Mouse (Mus musculus): Measurements from ENCODE around the gene Map3k13.
"Not testable (repeated sequence)": the region's sequence is repeated elsewhere in the genome, so short reads cannot be mapped to it uniquely, and the experiment has no call there.

Map3k13 gene

DNA sequence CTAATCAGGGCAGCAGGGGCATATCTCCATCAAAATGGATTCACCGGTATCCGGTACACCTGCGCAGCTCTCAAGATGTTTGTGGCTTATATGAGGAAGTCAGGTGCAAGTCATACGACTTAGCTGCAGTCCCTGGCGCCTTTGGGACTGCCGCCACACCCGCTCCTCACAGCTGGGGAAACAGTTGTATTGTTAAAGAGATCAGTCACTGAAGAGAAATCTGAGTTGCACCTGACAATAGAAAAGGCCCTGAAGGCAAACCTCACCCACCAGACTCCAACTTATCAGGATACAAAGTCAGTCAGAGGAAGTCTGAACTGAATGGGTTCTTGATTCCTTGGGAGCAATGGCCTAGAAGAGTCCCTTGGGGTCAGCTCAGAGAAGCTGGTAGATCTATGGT lies 13.6 kb downstream of the Map3k13 start:
- DNase-seq (ENCODE audit: low read depth), result not testable (repeated sequence)

DNA sequence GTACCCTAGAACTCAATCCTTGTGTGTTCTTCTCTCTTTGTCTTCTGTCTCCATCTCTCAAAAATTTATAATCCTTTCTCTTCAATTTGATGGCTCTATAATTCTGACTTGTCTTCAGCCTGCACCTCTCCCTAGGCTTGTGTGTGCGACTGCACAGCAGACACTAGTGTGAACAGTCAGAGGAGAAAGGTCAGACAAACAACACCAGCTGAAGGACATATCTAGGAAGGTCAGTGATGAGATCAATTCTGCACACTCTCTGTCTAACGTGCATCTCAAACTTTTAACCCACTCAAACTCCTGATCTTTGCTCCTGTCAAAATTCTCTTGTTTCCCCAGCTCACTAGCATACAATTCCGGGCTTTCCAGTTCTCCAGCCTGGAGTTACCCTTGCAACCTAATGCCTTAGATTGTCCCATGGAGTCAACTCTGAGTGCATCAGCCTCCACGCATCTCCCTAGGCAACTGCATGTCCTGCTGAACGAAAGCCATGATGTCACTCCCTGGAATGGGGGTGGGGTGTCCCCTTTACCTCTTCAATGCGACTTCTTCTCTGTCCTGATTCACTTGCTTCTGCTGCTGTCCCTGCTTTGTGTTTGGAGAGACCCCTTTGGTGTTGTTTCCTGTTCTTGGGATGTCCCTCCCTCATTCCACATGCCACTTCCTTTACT lies 19.2 kb downstream of the Map3k13 start:
- DNase-seq (ENCODE audit: low read depth), result no peak

DNA sequence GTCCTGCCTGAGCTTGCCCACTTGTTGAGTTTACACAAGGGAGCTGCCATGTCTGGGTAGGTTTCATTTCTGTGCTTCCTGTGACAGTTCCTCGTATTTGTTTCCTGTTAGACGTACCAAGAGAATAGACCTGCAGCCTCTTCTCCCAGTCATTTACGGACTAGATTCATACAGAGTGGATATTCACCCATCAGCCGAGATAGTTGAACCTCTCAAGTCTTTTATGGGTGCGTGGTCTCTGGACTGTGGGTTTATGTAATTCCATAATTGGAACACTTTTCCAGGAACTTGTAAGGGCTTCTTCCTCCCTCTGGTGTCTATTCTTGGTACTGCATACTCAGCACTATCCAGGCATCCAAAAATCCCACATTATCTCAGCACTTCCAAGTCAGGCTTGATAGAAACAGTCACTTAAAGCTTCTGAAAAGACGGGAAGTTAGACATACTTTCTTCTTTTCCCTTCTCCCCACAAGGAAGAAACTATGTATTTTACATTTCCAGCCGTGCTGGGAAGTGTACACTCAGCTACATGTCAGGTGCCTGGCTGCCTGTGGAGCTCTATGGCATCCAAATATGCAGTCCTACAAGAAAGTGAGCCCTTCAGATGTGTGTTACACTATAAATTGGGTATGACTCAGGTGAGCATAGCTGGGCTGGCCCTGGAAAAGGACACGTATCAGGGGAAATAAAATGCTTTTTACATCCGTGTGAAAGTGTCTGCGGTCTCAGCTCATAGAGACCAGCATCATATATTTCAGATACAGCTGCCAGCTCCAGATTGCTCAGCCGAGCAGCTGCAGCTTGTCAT lies 20.9 kb downstream of the Map3k13 start:
- DNase-seq (ENCODE audit: low read depth), result peak; percentile 67

DNA sequence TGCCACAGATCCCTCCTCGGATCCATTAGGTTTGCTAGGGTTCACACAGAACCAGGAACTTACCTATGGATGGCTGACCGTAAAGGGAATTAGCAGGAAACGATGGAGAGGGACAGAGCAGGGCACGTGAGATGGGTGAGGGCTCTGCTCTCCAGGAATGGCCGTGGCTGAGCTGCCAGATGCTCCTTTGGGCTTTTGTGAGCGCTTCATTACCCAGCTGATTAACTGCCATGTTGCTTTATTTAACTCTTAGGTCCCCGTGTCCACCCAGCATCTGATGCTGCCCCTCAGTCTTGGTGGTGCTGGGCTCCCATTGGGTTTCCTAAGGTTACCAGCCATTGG lies 21.5 kb downstream of the Map3k13 start:
- DNase-seq (ENCODE audit: low read depth), result no peak

DNA sequence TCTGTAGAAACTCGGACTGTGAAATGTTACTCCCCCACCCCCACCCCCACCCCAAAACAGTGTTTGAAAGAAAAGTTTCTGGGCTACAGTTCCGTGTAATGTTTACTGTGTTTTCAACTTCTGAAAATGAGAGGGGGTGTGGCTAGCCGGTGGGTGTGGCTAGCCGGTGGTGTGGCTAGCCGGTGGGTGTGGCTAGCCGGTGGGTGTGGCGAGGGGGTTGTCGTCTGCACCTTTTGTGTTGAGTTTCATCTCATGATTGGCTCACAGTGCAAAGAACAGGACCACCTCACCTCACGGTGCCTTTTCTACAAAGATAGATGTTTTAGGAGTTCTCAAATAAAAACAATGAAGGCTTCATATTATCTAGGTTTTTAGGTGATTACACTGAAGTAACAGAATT lies 24.0 kb downstream of the Map3k13 start:
- DNase-seq (ENCODE audit: low read depth), result peak; percentile 58

DNA sequence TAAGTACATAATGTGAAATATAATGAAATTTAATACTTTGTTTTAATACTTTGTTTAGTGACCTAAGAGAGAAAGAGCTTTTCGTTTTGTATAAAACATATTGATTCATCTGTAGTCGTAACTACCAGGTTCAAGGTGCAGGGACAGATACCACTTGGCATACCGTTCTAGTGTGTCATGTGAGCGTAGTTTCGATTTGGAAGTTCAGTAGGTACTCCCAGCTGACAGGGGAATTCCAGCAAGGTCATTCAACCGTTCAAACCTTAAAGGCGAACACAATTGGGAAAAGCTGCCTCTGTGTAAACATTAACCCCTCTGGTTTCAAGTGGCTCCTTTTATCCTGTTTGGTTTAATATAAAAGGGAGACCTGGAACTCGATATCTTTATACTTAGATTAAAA lies 24.5 kb downstream of the Map3k13 start:
- no peak for DNase-seq (ENCODE audit: low read depth)

DNA sequence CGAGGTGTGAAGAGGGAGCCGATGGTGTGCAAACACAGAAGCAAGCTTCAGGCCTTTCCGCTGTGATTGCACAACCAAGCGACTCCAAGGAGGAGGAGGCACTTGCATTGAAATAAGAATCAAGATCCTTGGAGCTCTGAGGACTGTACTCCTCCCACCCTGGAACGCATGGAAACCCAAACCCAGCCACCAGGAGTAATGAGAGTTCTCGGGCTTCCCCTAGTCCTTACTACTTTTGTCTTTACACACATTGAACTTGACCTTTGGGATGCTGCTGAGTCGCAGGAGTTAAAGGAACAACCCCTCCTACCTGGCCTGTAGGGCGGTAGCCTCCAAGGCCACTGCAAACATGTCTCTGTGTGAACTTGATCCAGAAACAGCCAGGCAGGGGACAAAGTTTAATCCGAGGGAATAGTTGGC lies 31.5 kb downstream of the Map3k13 start:
- DNase-seq (ENCODE audit: low read depth), result no peak

DNA sequence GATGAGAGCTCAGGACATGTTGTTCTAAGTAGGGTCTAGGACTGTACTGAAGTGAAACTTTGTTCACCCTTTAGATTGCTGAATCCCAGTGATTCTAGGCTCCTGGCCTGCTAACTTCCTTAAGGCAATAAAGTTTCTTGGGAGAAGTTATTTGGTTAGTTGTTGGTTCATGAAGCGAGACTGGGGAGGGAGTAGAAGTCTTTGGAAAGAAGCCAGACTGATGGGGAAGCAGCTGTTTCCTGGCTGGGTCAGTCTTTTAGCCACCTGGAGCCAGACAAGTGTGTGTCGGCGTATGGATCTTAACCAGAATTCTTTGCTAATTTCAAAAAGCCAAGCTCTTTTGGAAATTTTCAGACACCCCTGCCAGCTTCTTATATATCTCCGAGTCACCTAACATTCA lies 33.0 kb downstream of the Map3k13 start:
- peak; percentile 79 for DNase-seq (ENCODE audit: low read depth)

DNA sequence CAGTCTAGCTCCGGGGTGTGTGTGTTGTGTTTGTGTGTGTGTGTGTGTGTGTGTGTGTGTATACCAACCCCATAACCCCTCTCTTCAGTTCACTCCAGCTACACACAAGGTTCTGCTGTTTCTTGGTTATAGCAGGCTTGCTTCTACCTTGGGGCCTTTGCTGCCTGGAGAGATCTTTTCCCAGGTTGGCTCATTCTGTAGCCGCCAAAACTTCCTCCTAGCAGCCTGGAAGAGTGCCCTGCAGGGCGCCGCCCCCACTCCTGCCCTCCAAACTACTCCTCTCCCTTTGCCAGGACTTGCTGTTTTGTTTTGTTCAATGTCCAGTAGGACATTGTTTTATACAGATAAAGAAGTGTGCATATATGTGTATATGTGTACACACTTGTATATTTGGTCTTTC lies 33.4 kb downstream of the Map3k13 start:
- no peak for DNase-seq (ENCODE audit: low read depth)

DNA sequence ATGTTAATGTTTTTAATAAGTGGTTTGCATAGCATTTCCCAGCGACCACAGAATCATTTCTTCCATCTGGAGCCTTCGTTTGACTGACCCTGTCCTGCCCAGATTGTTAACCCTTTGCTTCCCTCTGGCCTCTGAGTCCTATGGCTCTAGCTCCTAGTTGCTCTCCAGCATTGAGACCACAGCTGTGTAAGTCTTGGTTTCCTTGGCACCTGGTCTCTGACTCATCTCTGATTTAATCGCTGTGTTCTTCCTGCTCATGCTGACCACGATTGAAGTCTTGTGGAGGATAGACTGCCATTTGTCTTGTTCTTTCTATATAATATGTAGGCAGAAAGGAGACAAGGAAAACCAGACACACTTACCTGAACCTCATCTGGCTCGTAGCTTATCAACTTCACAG lies 35.6 kb downstream of the Map3k13 start:
- peak; percentile 97 for DNase-seq (ENCODE audit: low read depth)

DNA sequence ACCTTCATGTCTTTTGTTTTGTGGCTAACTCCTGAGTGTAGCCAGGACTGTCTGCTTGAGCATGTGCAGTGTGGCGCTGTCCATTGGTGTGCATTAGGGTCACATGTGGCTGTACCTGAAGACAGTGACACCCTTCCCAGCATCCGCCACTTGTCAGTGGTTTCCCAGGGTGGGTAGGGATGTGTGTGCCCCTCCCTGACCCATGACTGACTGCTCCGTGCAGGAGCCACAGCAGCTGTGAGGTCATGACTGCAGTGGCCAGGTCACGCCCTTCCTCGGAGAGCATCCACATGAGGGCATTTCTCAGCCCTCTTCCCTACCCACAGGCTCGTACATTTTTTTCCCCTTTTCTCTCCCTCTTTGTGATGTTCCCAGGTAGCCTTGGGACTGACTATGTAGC lies 36.6 kb downstream of the Map3k13 start:
- no peak for DNase-seq (ENCODE audit: low read depth)

DNA sequence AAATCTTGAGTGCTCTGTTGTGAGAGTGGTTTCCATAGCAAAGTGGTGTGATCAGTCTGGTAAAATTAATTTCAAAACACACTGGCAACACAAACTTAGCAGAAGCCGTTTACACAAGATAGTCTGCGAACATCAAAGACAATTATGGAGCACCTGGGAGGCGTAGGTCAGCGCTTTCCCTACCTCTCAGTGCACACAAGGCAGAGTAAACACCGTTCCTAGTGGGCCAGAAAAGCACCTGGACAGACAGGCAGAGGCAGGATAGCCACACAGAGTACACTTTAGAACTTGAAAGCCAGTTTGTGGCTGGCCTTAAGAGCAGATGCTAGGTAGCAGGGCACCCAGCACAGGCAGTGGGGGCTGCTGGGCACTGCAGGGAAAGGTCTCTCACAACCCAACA lies 37.6 kb downstream of the Map3k13 start:
- DNase-seq (ENCODE audit: low read depth), result no peak

DNA sequence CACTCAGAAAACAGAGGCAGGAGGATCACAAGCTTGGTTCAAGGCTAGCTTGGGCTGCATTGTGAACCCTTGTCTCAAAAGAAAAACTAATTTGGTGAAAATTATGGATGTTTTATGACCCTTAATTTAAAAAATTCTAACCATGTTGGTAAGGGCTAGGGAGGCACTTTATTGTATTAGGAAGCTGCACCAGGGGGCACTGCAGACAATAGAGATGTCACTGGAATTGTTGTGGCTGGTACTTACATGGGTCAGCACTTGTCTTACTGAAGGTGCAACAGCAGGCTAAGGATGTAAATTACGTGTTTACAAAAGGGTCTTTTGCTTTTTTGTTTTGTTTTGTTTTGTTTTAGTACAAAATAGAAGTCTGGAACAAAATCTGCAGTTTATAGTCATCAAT lies 39.3 kb downstream of the Map3k13 start:
- DNase-seq (ENCODE audit: low read depth), result no peak

DNA sequence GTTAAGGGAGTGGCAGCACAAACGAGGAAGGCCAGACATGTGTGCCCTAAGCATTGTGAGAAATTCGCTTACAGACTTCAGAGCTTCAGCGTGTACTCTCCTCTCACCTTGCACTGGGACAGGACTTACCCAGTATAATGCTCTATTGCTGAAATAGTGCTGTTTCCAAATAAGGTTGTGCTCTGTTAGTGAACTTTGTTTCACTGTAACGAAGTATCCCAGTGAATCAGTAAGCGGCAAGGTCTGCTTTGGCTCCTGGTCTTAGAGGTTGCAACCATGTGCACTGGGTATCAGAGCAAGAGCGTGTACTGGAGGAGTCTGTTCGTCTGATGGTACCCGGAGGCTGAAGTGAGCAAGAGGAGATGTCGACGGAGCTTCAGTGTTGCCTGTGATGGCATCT lies 39.8 kb downstream of the Map3k13 start:
- no peak for DNase-seq (ENCODE audit: low read depth)

DNA sequence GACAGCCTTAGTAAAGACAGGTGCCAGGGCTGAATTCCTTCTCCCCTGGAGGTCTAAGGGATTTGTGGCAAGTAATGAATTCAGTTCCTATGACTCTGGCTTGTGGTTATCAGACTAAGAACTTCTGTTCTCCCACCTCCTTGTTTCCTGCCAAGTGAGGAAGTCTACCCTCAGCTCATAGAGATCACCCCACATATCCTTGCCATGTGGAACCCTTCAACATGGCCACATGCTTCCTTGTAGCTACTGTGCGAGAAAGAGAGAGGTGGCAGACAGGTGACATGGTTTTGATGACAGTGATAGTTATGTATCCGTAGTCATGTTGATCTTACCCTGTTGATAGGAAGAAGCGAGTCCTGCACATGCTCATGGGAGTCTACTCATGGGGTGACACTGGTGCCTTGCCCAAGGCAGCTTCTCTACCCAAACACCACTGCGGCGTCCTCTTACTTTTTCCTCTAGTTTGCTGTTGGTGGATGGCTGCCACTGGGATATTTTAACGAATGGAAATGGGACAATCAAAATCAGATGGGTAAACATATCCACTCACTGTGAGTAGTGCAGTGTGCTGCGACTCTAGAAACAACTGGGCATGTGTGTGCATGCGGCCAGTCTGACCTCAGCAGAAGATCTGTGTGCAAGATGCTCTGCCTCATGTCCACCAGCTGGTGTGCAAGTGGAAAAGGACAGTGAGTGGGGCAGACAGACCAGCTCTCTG lies 40.9 kb downstream of the Map3k13 start:
- peak; percentile 50 for DNase-seq (ENCODE audit: low read depth)

DNA sequence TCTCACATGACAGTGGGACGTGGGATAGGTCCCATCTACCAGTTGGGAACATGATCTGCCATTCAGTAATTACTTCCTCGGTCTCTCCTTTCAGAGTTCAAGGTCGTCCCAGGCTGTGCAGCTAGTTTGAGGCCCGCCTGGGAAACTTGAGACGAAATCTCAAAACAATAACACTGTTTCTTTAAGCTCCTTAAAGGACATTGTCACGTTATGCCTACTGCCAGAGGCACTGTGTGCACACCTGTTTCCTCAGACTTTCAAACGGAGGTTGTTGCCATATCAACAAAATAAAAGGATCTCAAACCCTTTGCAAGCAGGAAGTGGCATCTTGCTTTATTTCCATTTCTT lies 41.4 kb downstream of the Map3k13 start:
- no peak for DNase-seq (ENCODE audit: low read depth)

DNA sequence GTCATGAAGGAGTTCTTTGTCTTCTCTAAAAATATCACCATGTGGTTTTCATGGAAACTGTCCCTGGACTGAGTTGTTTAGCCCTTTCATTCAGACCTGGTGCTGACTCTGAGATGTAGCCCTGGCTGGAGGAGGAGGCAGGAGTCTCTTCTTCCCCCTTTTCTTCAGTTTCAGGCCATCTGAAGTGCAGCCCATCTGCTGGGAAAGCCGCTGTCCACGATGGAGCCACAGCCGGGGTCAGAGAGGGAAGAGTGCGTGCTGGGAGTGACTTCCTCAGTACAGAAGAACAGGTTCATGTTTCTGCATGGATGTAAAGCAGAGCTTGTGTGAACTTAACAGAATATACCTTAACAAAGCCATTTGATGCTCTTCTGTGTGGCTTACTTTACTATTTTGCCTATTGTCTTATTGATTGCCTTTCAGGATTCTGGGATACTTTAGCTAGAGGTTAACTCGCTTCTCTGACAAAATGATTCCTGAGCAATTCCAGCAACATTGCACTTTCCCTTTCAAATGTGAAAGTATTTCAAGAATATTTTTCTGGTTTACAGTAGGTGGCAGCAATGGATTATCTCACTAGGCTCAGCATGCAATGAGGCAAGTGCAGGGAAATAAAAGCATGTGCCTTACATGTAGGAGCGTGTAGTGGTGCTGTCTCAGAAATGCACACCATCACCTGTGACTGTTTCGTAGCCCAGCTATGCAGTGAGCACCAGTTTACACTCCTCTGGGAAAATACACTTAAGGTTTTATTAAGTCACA lies 42.3 kb downstream of the Map3k13 start:
- peak; percentile 75 for DNase-seq (ENCODE audit: low read depth)

DNA sequence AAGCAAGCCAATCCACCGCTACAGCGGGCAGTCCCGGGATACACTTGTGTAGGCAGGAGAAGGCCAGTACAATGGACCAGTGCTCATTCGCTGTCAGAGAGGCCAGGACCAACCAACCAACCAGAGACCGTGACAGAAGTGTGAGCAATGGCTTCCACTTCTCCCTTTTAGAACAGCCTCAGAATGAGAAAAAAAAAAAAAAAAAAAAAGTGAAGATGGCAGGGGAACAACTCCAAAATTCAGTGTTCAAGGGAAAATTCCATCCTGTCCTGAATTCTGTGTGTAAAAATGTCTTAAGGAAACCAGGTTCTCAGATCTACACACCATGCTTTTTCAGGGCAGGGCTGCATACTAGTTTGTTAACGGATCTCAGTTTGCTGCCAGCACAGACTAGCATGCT lies 43.5 kb downstream of the Map3k13 start:
- no peak for DNase-seq (ENCODE audit: low read depth)

DNA sequence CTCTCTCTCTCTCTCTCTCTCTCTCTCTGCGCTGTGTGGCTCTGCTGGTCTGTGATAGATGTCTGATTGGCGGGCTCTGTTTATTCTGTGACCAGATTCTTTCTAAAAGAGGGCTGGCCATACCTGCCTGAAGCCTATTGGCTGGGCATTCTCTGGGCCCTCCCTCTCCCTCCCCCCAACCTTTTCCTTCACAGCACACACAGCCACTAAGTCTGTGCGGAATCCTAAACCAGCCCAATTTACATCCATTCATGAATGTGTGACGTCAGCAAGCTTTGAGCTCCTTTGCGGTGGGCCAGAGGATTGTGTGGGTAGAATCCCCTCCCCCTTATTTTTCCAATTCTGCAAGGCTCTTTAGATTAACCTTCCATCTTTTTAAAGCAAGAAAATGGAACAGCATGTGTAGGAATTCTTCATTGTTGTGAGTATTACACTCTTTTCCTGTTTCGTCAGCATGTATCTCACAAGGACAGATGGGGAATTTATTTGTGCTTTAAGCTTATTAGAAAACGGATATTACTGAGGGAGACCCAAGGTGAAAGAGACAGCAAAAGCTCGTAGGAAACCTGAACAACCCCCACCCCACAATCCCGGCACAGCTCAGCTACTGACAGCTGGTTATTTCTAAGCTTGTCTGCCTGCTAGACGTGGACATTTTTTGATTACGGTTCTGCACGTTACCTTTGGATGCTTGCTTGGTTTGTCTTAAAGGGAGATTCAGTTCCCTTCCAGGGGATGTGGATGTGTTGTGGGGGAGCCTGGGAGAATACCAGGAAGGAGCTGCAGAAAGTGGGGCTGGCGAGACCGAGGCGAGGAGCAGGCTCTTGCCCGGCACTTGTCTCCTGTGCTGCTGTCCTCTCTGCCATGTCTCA lies 51.9 kb downstream of the Map3k13 start:
- no peak for DNase-seq (ENCODE audit: low read depth)

DNA sequence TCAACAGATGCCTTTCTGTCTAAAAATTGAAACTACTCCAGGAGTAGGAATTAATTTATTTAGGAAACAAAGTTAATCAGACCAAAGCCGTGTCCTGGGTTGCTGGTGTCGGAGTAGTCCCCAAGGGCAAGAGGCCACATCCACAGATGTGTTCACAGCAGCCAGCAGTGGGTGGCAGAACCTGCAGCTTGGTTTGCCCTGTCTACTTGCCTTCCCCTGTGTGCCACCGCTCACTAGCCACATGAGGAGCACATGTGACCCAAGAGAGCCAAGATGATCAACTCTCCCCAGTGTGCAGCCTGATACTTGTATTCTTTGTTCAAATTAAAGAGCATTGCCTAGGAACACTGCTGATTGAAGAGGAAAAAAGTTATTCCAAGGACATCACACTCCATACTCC lies 54.3 kb downstream of the Map3k13 start:
- DNase-seq (ENCODE audit: low read depth), result no peak

DNA sequence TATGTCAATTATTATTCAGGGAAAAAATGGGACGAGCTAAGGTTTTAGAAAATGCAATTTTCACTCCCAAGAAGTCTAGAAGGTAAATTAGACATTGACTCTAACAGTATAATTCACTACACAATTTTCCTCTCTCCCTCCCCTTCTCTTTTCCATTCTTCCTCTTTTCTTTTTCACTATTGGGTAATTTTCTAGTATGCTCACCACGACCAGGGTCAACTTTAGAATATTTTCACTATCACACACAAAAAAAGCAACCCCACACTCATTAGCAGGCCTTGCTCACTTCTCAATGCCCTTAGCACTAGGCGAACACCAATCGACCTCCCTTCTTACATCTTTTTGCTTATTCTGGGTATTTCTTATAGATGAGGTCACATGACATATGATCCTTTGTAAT lies 54.7 kb downstream of the Map3k13 start:
- no peak for DNase-seq (ENCODE audit: low read depth)

DNA sequence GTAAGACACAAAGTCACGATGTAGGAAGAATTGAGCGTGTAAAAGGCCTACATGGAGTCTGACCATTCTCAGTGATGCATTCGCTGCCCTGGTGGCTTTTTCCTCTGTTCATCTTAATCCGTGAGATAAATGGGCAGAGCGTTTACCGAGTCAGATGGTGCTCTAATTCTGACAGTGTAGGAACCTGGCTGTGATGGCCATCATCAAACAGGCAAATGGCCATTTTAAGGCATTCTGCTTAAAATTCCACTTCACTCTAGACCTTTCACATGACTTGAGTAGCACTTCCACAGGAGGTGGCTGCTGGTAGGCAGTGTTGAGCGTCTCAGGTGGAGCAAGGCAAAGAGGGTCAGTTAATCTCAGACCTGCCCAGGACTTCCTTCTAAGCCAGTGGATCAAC lies 58.2 kb downstream of the Map3k13 start:
- DNase-seq (ENCODE audit: low read depth), result no peak

All from 416B (cell line).